Mouse (Mus musculus) liver, embryonic 12.5 days (tissue): ENCODE data around the gene Hyal3. TPM values are rescaled to one million over a fixed set of nuclear protein-coding genes. Genes with fewer than 3 reads are reported as not detected.

Experiments used
- ATAC-seq: fragments of 200-750 bp; cut with Nextera tagmentation; 2 replicates; pipeline ENCODE4 v1.8.0; 2017; ENCODE audit warnings: moderate number of reproducible peaks, mild to moderate bottlenecking, moderate library complexity
- H3K27ac ChIP-seq: fragments of 300-500 bp; sonication (generic); 2 replicates; pipeline ENCODE4 v1.5.1; 2016; ENCODE audit warnings: mild to moderate bottlenecking
- H3K27me3 ChIP-seq: fragments of 300-500 bp; sonication (generic); replicated peaks from 2 replicates; pipeline ENCODE4 v1.6.1; 2016; ENCODE audit warnings: mild to moderate bottlenecking, moderate library complexity
- H3K36me3 ChIP-seq: fragments of 300-500 bp; sonication (generic); 2 replicates; pipeline ENCODE4 v1.6.1; 2016; ENCODE audit warnings: mild to moderate bottlenecking, moderate library complexity
- H3K4me1 ChIP-seq: fragments of 300-500 bp; sonication (generic); 2 replicates; pipeline ENCODE4 v1.6.1; 2016
- H3K4me2 ChIP-seq: fragments of 300-500 bp; sonication (generic); 2 replicates; pipeline ENCODE4 v1.6.1; 2016; ENCODE audit warnings: mild to moderate bottlenecking, moderate library complexity
- H3K4me3 ChIP-seq: fragments of 300-500 bp; sonication (generic); 2 replicates; pipeline ENCODE4 v1.5.1; 2016; ENCODE audit warnings: mild to moderate bottlenecking, moderate library complexity
- H3K9ac ChIP-seq: fragments of 300-500 bp; sonication (generic); 2 replicates; pipeline ENCODE4 v1.6.1; 2016; ENCODE audit warnings: mild to moderate bottlenecking, moderate library complexity
- H3K9me3 ChIP-seq: fragments of 300-500 bp; sonication (generic); replicated peaks from 2 replicates; pipeline ENCODE4 v1.6.1; 2016; ENCODE audit warnings: mild to moderate bottlenecking, moderate library complexity
- whole genome bisulfite sequencing: fragments of 180-500 bp; shearing (Covaris S2); methylation state at CpG from one replicate; pipeline ENCODE4 v1.1.7; 2016; ENCODE audit not compliant: insufficient replicate concordance; 5-methylcytosine and 5-hydroxymethylcytosine counted together
- polyA plus RNA-seq: library from polyadenylated mRNA; unstranded; fragments of >200 nt; fragmentation: Nextera tagmentation; extraction: Ambion mirVana; gene quantifications from 2 replicates; pipeline ENCODE4 v1.2.1, GENCODE M21; 2016

Hyal3 gene
- polyA plus RNA-seq, 1 experiment from 2014 or later, result 0.99 TPM

GRCm38 (mm10) chr9:107577871-107578270, 2.7 kb upstream of the Hyal3 start:
- ATAC-seq, result no peak
- Histone ChIP-seq H3K4me1 (peaks cover 70% of the 10 kb centered on the region), H3K9me3 (no peaks in the 10 kb centered on the region), H3K27ac (peak overlapping the region; percentile 79; the same call in 1 of the 2 replicates), H3K36me3 (peaks cover 15% of the 10 kb centered on the region), H3K4me2 (peak overlapping the region; percentile 75; the same call in 1 of the 2 replicates), H3K27me3 (no peaks in the 10 kb centered on the region), H3K4me3 (no peak overlapping the region), H3K9ac (peak overlapping the region; percentile 15; the same call in 1 of the 2 replicates)
- WGBS, result 80% methylated on average over 10 of the region's 10 CpGs

- peak within 1 kb of the TSS; percentile 94 for H3K4me2 ChIP-seq
- peaks cover 70% of the 10 kb centered on the region for H3K4me1 ChIP-seq
- no peak for ATAC-seq
- peak within 1 kb of the TSS; percentile 15; the same call in 1 of the 2 replicates for H3K9ac ChIP-seq
- no peak within 1 kb of the TSS for H3K4me3 ChIP-seq
- no peaks in the 10 kb centered on the region for H3K27me3 ChIP-seq
- H3K36me3 ChIP-seq, result peaks cover 15% of the 10 kb centered on the region
- peak within 1 kb of the TSS; percentile 95 for H3K27ac ChIP-seq
- 74% methylated on average over 3 of the region's 3 CpGs for WGBS
- no peaks in the 10 kb centered on the region for H3K9me3 ChIP-seq
These were observed 2.0 kb upstream of the Hyal3 start, which contains the start of gene Naa80 for GRCm38 (mm10) chr9:107578587-107578986. Gene Naa80, plus strand, starts transcription at chr9:107578887.

- H3K4me1 ChIP-seq, result peaks cover 76% of the 10 kb centered on the region
- H3K36me3 ChIP-seq, result peaks cover 18% of the 10 kb centered on the region
- H3K9me3 ChIP-seq, result no peaks in the 10 kb centered on the region
- H3K4me2 ChIP-seq, result peak overlapping the region; percentile 94; the same call in 1 of the 2 replicates
- WGBS, result 87% methylated on average over 14 of the region's 14 CpGs
- H3K9ac ChIP-seq, result no peak overlapping the region; the same call in 1 of the 2 replicates
- H3K27me3 ChIP-seq, result no peaks in the 10 kb centered on the region
- no peak for ATAC-seq
- H3K4me3 ChIP-seq, result no peak overlapping the region
- peak overlapping the region; percentile 95 for H3K27ac ChIP-seq
These were observed 1.4 kb upstream of the Hyal3 start for GRCm38 (mm10) chr9:107579023-107579900.

GRCm38 (mm10) chr9:107581584-107581983, 966 bp downstream of the Hyal3 start:
- H3K4me2 ChIP-seq, result peak overlapping the region; percentile 94
- 30% methylated on average over 4 of the region's 4 CpGs for WGBS
- H3K36me3 ChIP-seq, result peaks cover 30% of the 10 kb centered on the region
- no peaks in the 10 kb centered on the region for H3K9me3 ChIP-seq
- ATAC-seq, result no peak
- H3K27me3 ChIP-seq, result no peaks in the 10 kb centered on the region
- peaks cover 81% of the 10 kb centered on the region for H3K4me1 ChIP-seq
- peak overlapping the region; percentile 95 for H3K27ac ChIP-seq
- peak overlapping the region; percentile 72 for H3K4me3 ChIP-seq
- H3K9ac ChIP-seq, result peak overlapping the region; percentile 83

GRCm38 (mm10) chr9:107582509-107583062, 2.0 kb downstream of the Hyal3 start:
- H3K36me3 ChIP-seq, result peaks cover 30% of the 10 kb centered on the region
- peaks cover 76% of the 10 kb centered on the region for H3K4me1 ChIP-seq
- H3K27me3 ChIP-seq, result no peaks in the 10 kb centered on the region
- H3K4me3 ChIP-seq, result peak overlapping the region; percentile 72
- H3K27ac ChIP-seq, result peak overlapping the region; percentile 95
- no peak for ATAC-seq
- WGBS, result 85% methylated on average over 7 of the region's 7 CpGs
- no peaks in the 10 kb centered on the region for H3K9me3 ChIP-seq
- peak overlapping the region; percentile 83 for H3K9ac ChIP-seq
- peak overlapping the region; percentile 94 for H3K4me2 ChIP-seq

- no peaks in the 10 kb centered on the region for H3K9me3 ChIP-seq
- H3K36me3 ChIP-seq, result peaks cover 30% of the 10 kb centered on the region
- H3K27me3 ChIP-seq, result no peaks in the 10 kb centered on the region
- 88% methylated on average over 14 of the region's 14 CpGs for WGBS
- no peak overlapping the region for H3K4me2 ChIP-seq
- peaks cover 72% of the 10 kb centered on the region for H3K4me1 ChIP-seq
- no peak overlapping the region for H3K4me3 ChIP-seq
- H3K27ac ChIP-seq, result peak overlapping the region; percentile 95
- ATAC-seq, result no peak
- no peak overlapping the region for H3K9ac ChIP-seq
These were observed 2.6 kb downstream of the Hyal3 start for GRCm38 (mm10) chr9:107583174-107583573.

GRCm38 (mm10) chr9:107586504-107586903, 5.9 kb downstream of the Hyal3 start:
- H3K27ac ChIP-seq, result peak overlapping the region; percentile 99
- H3K4me2 ChIP-seq, result peak overlapping the region; percentile 73
- no peaks in the 10 kb centered on the region for H3K27me3 ChIP-seq
- ATAC-seq, result no peak
- H3K9ac ChIP-seq, result peak overlapping the region; percentile 76
- H3K4me3 ChIP-seq, result peak overlapping the region; percentile 82
- WGBS, result 80% methylated on average over 5 of the region's 5 CpGs
- H3K9me3 ChIP-seq, result no peaks in the 10 kb centered on the region
- peaks cover 59% of the 10 kb centered on the region for H3K36me3 ChIP-seq
- H3K4me1 ChIP-seq, result peaks cover 84% of the 10 kb centered on the region

- WGBS, result 7% methylated on average over 46 of the region's 46 CpGs
- Histone ChIP-seq H3K9ac (peak within 1 kb of the TSS; percentile 93), H3K27me3 (no peaks in the 10 kb centered on the region), H3K9me3 (no peaks in the 10 kb centered on the region), H3K4me3 (peak within 1 kb of the TSS; percentile 82), H3K4me2 (peak within 1 kb of the TSS; percentile 73), H3K36me3 (peaks cover 66% of the 10 kb centered on the region), H3K27ac (peak within 1 kb of the TSS; percentile 99), H3K4me1 (peaks cover 77% of the 10 kb centered on the region)
- ATAC-seq, result peak; percentile 93
These were observed 6.6 kb downstream of the Hyal3 start, which contains the start of gene Ifrd2 for GRCm38 (mm10) chr9:107586974-107587832. Gene Ifrd2, plus strand, starts transcription at chr9:107587642.

GRCm38 (mm10) chr9:107587833-107588639, 7.4 kb downstream of the Hyal3 start:
- peak overlapping the region; percentile 93 for H3K9ac ChIP-seq
- H3K4me2 ChIP-seq, result peak overlapping the region; percentile 73
- ATAC-seq, result peak; percentile 17
- peak overlapping the region; percentile 82 for H3K4me3 ChIP-seq
- H3K27me3 ChIP-seq, result no peaks in the 10 kb centered on the region
- no peaks in the 10 kb centered on the region for H3K9me3 ChIP-seq
- H3K4me1 ChIP-seq, result peaks cover 70% of the 10 kb centered on the region
- H3K36me3 ChIP-seq, result peaks cover 69% of the 10 kb centered on the region
- H3K27ac ChIP-seq, result peak overlapping the region; percentile 99
- WGBS, result under 1% methylated on average over 33 of the region's 33 CpGs

GRCm38 (mm10) chr9:107590058-107590772, 9.6 kb downstream of the Hyal3 start:
- peak; percentile 9; the same call in 1 of the 2 replicates for ATAC-seq
- H3K9me3 ChIP-seq, result no peaks in the 10 kb centered on the region
- H3K4me1 ChIP-seq, result peaks cover 53% of the 10 kb centered on the region
- peak overlapping the region; percentile 82 for H3K4me3 ChIP-seq
- 74% methylated on average over 25 of the region's 25 CpGs for WGBS
- no peaks in the 10 kb centered on the region for H3K27me3 ChIP-seq
- H3K9ac ChIP-seq, result peak overlapping the region; percentile 93
- peak overlapping the region; percentile 73 for H3K4me2 ChIP-seq
- peaks cover 69% of the 10 kb centered on the region for H3K36me3 ChIP-seq
- peak overlapping the region; percentile 99 for H3K27ac ChIP-seq
